Mouse (Mus musculus) kidney, embryonic 14.5 days (tissue): ENCODE results near the gene Vegfa. TPM values are rescaled to one million over a fixed set of nuclear protein-coding genes. Genes with fewer than 3 reads are reported as not detected.

Source experiments
- ATAC-seq: fragments of 200-750 bp; cut with Nextera tagmentation; 2 replicates; pipeline ENCODE4 v1.8.0; 2017; ENCODE audit warnings: moderate number of reproducible peaks, mild to moderate bottlenecking, moderate TSS enrichment, moderate library complexity; ENCODE audit not compliant: low FRiP score, low TSS enrichment
- H3K27ac ChIP-seq: fragments of 300-500 bp; sonication (generic); 2 replicates; pipeline ENCODE4 v1.5.1; 2014; ENCODE audit warnings: low read depth, mild to moderate bottlenecking, low read length, moderate library complexity, mixed read lengths
- H3K27me3 ChIP-seq: fragments of 300-500 bp; sonication (generic); 2 replicates; pipeline ENCODE4 v1.6.1; 2014; ENCODE audit warnings: mild to moderate bottlenecking, low read length; ENCODE audit not compliant: control insufficient read depth, insufficient read depth
- H3K36me3 ChIP-seq: fragments of 300-500 bp; sonication (generic); 2 replicates; pipeline ENCODE4 v1.6.1; 2014; ENCODE audit warnings: low read length, mixed read lengths; ENCODE audit not compliant: control insufficient read depth, insufficient read depth
- H3K4me1 ChIP-seq: fragments of 300-500 bp; sonication (generic); 2 replicates; pipeline ENCODE4 v1.6.1; 2014; ENCODE audit warnings: low read length, mixed read lengths; ENCODE audit not compliant: control insufficient read depth, insufficient read depth
- H3K4me2 ChIP-seq: fragments of 300-500 bp; sonication (generic); replicated peaks from 2 replicates; pipeline ENCODE4 v1.6.1; 2014; ENCODE audit warnings: low read depth, mild to moderate bottlenecking, low read length
- H3K4me3 ChIP-seq: fragments of 300-500 bp; sonication (generic); 2 replicates; pipeline ENCODE4 v1.5.1; 2014; ENCODE audit warnings: mild to moderate bottlenecking, low read length
- H3K9ac ChIP-seq: fragments of 300-500 bp; sonication (generic); 2 replicates; pipeline ENCODE4 v1.6.1; 2014; ENCODE audit warnings: low read depth, mild to moderate bottlenecking, low read length, moderate library complexity
- H3K9me3 ChIP-seq: fragments of 300-500 bp; sonication (generic); 2 replicates; pipeline ENCODE4 v1.6.1; 2016; ENCODE audit warnings: low read length; ENCODE audit not compliant: control insufficient read depth
- WGBS: fragments of 180-500 bp; shearing (Covaris S2); extraction: QIAGEN DNeasy Blood & Tissue Kit; methylation state at CpG from one replicate; pipeline ENCODE4 v1.1.7; 2014; 5-methylcytosine and 5-hydroxymethylcytosine counted together
- polyA plus RNA-seq: library from polyadenylated mRNA; unstranded; fragments of >200 nt; fragmentation: Nextera tagmentation; extraction: Ambion mirVana; gene quantifications from 2 replicates; pipeline ENCODE4 v1.2.1, GENCODE M21; 2014

The Vegfa gene
- polyA plus RNA-seq, 1 experiment from 2014 or later: 8.2 TPM

DNA sequence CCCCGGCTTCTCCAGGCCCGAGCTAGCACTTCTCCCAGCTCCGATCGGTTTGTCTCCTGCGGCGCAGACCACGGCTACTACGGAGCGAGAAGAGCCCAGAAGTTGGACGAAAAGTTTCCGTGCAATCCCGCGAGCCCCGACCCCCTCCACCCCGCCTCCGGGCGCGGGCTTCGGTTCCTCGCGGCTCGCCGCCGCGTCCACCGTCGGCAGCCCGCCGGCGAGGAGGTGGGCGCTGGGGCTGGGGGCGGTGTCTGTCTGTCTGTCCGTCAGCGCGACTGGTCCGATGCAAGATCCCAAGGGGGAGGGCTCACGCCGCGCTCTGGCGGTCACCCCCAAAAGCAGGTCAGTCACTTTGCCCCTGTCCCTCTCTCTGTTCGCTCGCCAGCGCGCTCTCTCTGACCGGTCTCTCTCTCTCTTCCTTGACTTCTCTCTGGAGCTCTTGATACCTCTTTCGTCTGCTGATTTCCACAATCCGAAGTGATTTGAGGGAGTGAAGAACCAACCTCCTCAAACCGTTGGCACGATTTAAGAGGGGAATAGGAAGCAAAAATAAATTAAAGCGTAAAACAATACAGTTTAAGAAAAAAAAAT lies 453 bp downstream of the Vegfa start:
- H3K4me3 ChIP-seq: peak overlapping the region; percentile 93
- WGBS: under 1% methylated on average over 50 of the region's 50 CpGs
- H3K9me3 ChIP-seq: no peaks in the 10 kb centered on the region
- peak overlapping the region; percentile 92 for H3K4me2 ChIP-seq
- H3K9ac ChIP-seq: peak overlapping the region; percentile 97
- H3K27ac ChIP-seq: peak overlapping the region; percentile 99
- ATAC-seq: 0 out of 2 replicates have a peak, but pooled peaks have one; percentile 14
- H3K4me1 ChIP-seq: peaks cover 48% of the 10 kb centered on the region
- H3K36me3 ChIP-seq: no peaks in the 10 kb centered on the region; the same call in 1 of the 2 replicates
- no peaks in the 10 kb centered on the region for H3K27me3 ChIP-seq

GRCm38 (mm10) chr17:46030731-46031620 lies 1.2 kb downstream of the Vegfa start:
- peaks cover 55% of the 10 kb centered on the region for H3K4me1 ChIP-seq
- H3K27ac ChIP-seq: peak overlapping the region; percentile 99
- under 1% methylated on average over 83 of the region's 92 CpGs for WGBS
- peak overlapping the region; percentile 97 for H3K9ac ChIP-seq
- H3K9me3 ChIP-seq: no peaks in the 10 kb centered on the region
- H3K4me2 ChIP-seq: peak overlapping the region; percentile 92
- H3K4me3 ChIP-seq: peak overlapping the region; percentile 93
- no peaks in the 10 kb centered on the region for H3K27me3 ChIP-seq
- peaks cover 4% of the 10 kb centered on the region for H3K36me3 ChIP-seq
- ATAC-seq: peak; percentile 60

GRCm38 (mm10) chr17:46030323-46030730 lies 1.8 kb downstream of the Vegfa start:
- Histone ChIP-seq H3K27me3 (no peaks in the 10 kb centered on the region), H3K4me2 (peak overlapping the region; percentile 92), H3K27ac (peak overlapping the region; percentile 99), H3K9me3 (no peaks in the 10 kb centered on the region), H3K4me1 (peaks cover 57% of the 10 kb centered on the region), H3K36me3 (peaks cover 11% of the 10 kb centered on the region), H3K9ac (peak overlapping the region; percentile 97), H3K4me3 (peak overlapping the region; percentile 93)
- ATAC-seq: peak; percentile 11; the same call in 1 of the 2 replicates
- under 1% methylated on average over 41 of the region's 43 CpGs for WGBS

GRCm38 (mm10) chr17:46029554-46030207 lies 2.5 kb downstream of the Vegfa start:
- peaks cover 17% of the 10 kb centered on the region for H3K36me3 ChIP-seq
- peak overlapping the region; percentile 99; the same call in 1 of the 2 replicates for H3K27ac ChIP-seq
- no peaks in the 10 kb centered on the region for H3K27me3 ChIP-seq
- peaks cover 57% of the 10 kb centered on the region for H3K4me1 ChIP-seq
- H3K9ac ChIP-seq: peak overlapping the region; percentile 97
- H3K9me3 ChIP-seq: no peaks in the 10 kb centered on the region
- no peak for ATAC-seq
- H3K4me3 ChIP-seq: peak overlapping the region; percentile 93
- WGBS: 15% methylated on average over 7 of the region's 7 CpGs
- peak overlapping the region; percentile 92 for H3K4me2 ChIP-seq

DNA sequence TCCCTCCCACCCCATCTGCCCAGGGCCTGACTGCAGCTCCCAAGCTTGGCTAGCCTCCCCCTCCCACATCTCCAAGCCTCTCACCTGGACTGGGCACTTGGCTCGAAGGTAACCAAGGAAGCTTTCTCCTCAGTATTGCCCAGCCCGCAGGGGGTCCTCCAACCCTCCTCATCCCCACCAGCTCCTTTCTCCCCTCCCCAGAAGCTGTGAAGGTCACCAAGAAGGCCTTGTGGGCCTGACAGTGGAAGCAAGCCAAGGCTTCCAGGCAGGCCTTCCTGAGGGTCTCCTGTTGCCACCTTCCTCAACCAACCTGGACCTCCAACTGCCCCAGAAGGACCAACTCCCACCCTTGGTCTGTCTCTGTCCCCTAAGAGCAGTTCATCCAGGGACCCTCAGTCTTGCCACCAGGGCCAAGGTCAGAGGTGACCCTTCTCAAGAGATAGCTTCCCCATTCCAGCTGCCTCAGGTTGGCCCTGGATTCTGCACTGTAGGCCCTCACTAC lies 3.1 kb downstream of the Vegfa start:
- H3K27me3 ChIP-seq: no peaks in the 10 kb centered on the region
- H3K4me2 ChIP-seq: peak overlapping the region; percentile 92
- no peak for ATAC-seq
- H3K4me3 ChIP-seq: peak overlapping the region; percentile 93
- H3K27ac ChIP-seq: peak overlapping the region; percentile 99; the same call in 1 of the 2 replicates
- H3K9me3 ChIP-seq: no peaks in the 10 kb centered on the region
- H3K4me1 ChIP-seq: peaks cover 54% of the 10 kb centered on the region
- H3K9ac ChIP-seq: peak overlapping the region; percentile 97
- 34% methylated on average over 2 of the region's 2 CpGs for WGBS
- H3K36me3 ChIP-seq: peaks cover 23% of the 10 kb centered on the region

- Histone ChIP-seq H3K27ac (peak overlapping the region; percentile 99; the same call in 1 of the 2 replicates), H3K36me3 (peaks cover 30% of the 10 kb centered on the region), H3K27me3 (no peaks in the 10 kb centered on the region), H3K4me1 (peaks cover 47% of the 10 kb centered on the region), H3K9me3 (no peaks in the 10 kb centered on the region), H3K4me3 (peak overlapping the region; percentile 93), H3K9ac (peak overlapping the region; percentile 97), H3K4me2 (peak overlapping the region; percentile 92)
- no peak for ATAC-seq
- 17% methylated on average over 15 of the region's 15 CpGs for WGBS
Observed at GRCm38 (mm10) chr17:46028210-46029051, 3.7 kb downstream of the Vegfa start.

GRCm38 (mm10) chr17:46027066-46027917 lies 4.9 kb downstream of the Vegfa start:
- peak; percentile 17; the same call in 1 of the 2 replicates for ATAC-seq
- peak overlapping the region; percentile 93 for H3K4me3 ChIP-seq
- peak overlapping the region; percentile 92 for H3K4me2 ChIP-seq
- H3K36me3 ChIP-seq: peaks cover 41% of the 10 kb centered on the region
- peaks cover 47% of the 10 kb centered on the region for H3K4me1 ChIP-seq
- peak overlapping the region; percentile 99; the same call in 1 of the 2 replicates for H3K27ac ChIP-seq
- WGBS: 9% methylated on average over 16 of the region's 16 CpGs
- H3K9ac ChIP-seq: peak overlapping the region; percentile 50; the same call in 1 of the 2 replicates
- no peaks in the 10 kb centered on the region for H3K9me3 ChIP-seq
- no peaks in the 10 kb centered on the region for H3K27me3 ChIP-seq
